ENCODE assay signal across 8 mouse cellular contexts in the genomic region with DNA sequence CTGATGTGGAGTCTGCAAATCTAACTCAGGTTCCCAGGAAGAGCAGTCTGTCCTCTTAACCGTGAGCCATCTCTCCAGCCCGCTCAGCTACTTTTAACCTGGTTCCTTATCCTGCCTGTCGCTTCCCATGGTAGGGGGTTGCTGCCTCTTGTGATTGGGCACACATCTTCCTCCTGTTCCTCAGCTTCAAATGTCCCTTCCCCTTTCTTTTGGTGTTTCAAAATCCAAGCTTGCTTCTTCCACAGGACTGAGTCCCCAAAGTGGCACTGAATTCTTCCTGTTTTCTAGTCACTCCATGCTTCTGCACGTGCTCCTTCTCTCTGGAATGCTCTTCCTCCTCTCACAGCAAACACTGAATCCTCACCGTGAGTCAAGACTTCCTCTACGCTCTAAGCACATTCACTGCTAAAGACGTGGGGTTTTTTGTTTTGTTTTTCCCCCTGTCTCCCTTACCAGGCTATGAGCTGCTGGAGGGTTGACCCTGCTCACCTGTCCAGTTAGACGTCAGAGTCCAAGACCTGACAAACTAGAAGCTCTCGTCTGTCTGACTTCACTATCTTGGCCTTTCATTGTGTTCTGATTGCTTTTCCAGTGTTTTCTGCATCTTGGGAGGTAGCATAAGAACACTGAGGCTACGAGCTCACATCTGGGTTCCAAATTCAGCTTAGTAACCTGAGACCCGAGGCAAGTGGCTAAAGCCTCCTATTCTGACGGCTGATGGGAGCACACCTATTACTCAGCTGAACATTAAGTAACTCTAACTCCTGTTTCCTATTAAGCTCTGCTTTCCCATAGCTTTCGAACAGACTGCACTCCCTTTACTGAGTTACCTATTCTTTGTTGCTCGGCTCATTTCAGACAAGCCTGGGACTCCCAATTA. TPM values are rescaled to one million over a fixed set of nuclear protein-coding genes. Genes with fewer than 3 reads are reported as not detected.
DNase-seq lines count a peak whose midpoint lies in the region; ATAC-seq and TF ChIP-seq lines count a peak whose summit lies in the region.

No protein-coding gene starts in this region.

- H3K36me3 ChIP-seq in kidney, embryonic 15.5 days = peaks cover 59% of the 10 kb centered on the region
- H3K36me3 ChIP-seq in embryonic facial prominence, embryonic 11.5 days (replicated peaks; ENCODE audit: control insufficient read depth, insufficient read depth, low read depth, low read length) = peaks cover 4% of the 10 kb centered on the region
- peaks cover 26% of the 10 kb centered on the region for H3K36me3 ChIP-seq in hindbrain, postnatal 0 days (ENCODE audit: insufficient read depth, low read length)
- peaks cover 26% of the 10 kb centered on the region for H3K36me3 ChIP-seq in midbrain, postnatal 0 days (ENCODE audit: insufficient read depth, low read length)

- H3K9ac ChIP-seq in kidney, embryonic 15.5 days = peak overlapping the region; percentile 60
- peak overlapping the region; percentile 59 for H3K9ac ChIP-seq in embryonic facial prominence, embryonic 11.5 days (replicated peaks; ENCODE audit: low read length)
- H3K9ac ChIP-seq in hindbrain, postnatal 0 days (replicated peaks; ENCODE audit: low read length) = peak overlapping the region; percentile 56
- peak overlapping the region; percentile 2; the same call in 1 of the 2 replicates for H3K9ac ChIP-seq in midbrain, postnatal 0 days (replicated peaks; ENCODE audit: low read length, poor library complexity, severe bottlenecking)

- H3K9me3 ChIP-seq in kidney, embryonic 15.5 days (replicated peaks) = no peaks in the 10 kb centered on the region
- no peaks in the 10 kb centered on the region for H3K9me3 ChIP-seq in embryonic facial prominence, embryonic 11.5 days (replicated peaks; ENCODE audit: control insufficient read depth, low read length)
- no peaks in the 10 kb centered on the region for H3K9me3 ChIP-seq in hindbrain, postnatal 0 days (ENCODE audit: low read length)
- H3K9me3 ChIP-seq in midbrain, postnatal 0 days (ENCODE audit: low read length) = no peaks in the 10 kb centered on the region

- no peaks in the 10 kb centered on the region for H3K27me3 ChIP-seq in kidney, embryonic 15.5 days
- no peaks in the 10 kb centered on the region for H3K27me3 ChIP-seq in embryonic facial prominence, embryonic 11.5 days (ENCODE audit: control insufficient read depth, insufficient read depth, low read length)
- H3K27me3 ChIP-seq in hindbrain, postnatal 0 days (ENCODE audit: insufficient read depth, low read length) = no peaks in the 10 kb centered on the region
- H3K27me3 ChIP-seq in midbrain, postnatal 0 days (ENCODE audit: insufficient read depth, low read length) = no peaks in the 10 kb centered on the region

- peak overlapping the region; percentile 100 for H3K27ac ChIP-seq in kidney, embryonic 15.5 days
- peak overlapping the region; percentile 77 for H3K27ac ChIP-seq in embryonic facial prominence, embryonic 11.5 days (replicated peaks; ENCODE audit: low read depth, low read length)
- H3K27ac ChIP-seq in hindbrain, postnatal 0 days = peak overlapping the region; percentile 98
- peak overlapping the region; percentile 60; the same call in 1 of the 2 replicates for H3K27ac ChIP-seq in midbrain, postnatal 0 days (ENCODE audit: low read depth, low read length)

- ATAC-seq in kidney, embryonic 15.5 days (replicated peaks; ENCODE audit: low FRiP score) = no peak
- no peak for ATAC-seq in embryonic facial prominence, embryonic 11.5 days (replicated peaks; ENCODE audit: insufficient number of reproducible peaks, low FRiP score, low TSS enrichment, low read depth)
- no peak for ATAC-seq in hindbrain, postnatal 0 days
- ATAC-seq in midbrain, postnatal 0 days (ENCODE audit: low FRiP score) = no peak

- no peak for TF ChIP-seq CTCF in hindbrain, postnatal 0 days (IDR thresholded peaks at IDR 0.05; ENCODE audit: low read depth)
- TF ChIP-seq CTCF in midbrain, postnatal 0 days (IDR thresholded peaks at IDR 0.05) = no peak

- no peak for DNase-seq in kidney, postnatal 14 days
- DNase-seq in embryonic facial prominence, embryonic 11.5 days (ENCODE audit: low spot score) = peak; percentile 62
- no peak for DNase-seq in hindbrain, postnatal 0 days (ENCODE audit: low spot score)
- no peak for DNase-seq in midbrain, postnatal 0 days (ENCODE audit: low spot score)
- DNase-seq in left cerebral cortex, adult 18-20 months (ENCODE audit: low spot score in 2 of 2) = no peak
- DNase-seq in cerebellum, adult 8-10 months = no peak
- no peak for DNase-seq in gastrocnemius, adult 18-20 months (ENCODE audit: low spot score)

- H3K4me2 ChIP-seq in kidney, embryonic 15.5 days = peak overlapping the region; percentile 91
- H3K4me2 ChIP-seq in embryonic facial prominence, embryonic 11.5 days (ENCODE audit: low read depth, low read length) = peak overlapping the region; percentile 71
- peak overlapping the region; percentile 88 for H3K4me2 ChIP-seq in hindbrain, postnatal 0 days (ENCODE audit: low read depth, low read length)
- peak overlapping the region; percentile 58 for H3K4me2 ChIP-seq in midbrain, postnatal 0 days (ENCODE audit: low read depth, low read length, poor library complexity, severe bottlenecking)

- peak overlapping the region; percentile 82 for H3K4me3 ChIP-seq in kidney, embryonic 15.5 days (replicated peaks)
- H3K4me3 ChIP-seq in embryonic facial prominence, embryonic 11.5 days (ENCODE audit: low read depth, low read length) = peak overlapping the region; percentile 51
- peak overlapping the region; percentile 58 for H3K4me3 ChIP-seq in hindbrain, postnatal 0 days (ENCODE audit: low read length)
- peak overlapping the region; percentile 57; the same call in 1 of the 2 replicates for H3K4me3 ChIP-seq in midbrain, postnatal 0 days (ENCODE audit: low read depth, low read length)

- H3K4me1 ChIP-seq in kidney, embryonic 15.5 days = peaks cover 35% of the 10 kb centered on the region
- H3K4me1 ChIP-seq in embryonic facial prominence, embryonic 11.5 days (ENCODE audit: control insufficient read depth, insufficient read depth, low read length) = no peaks in the 10 kb centered on the region
- peaks cover 4% of the 10 kb centered on the region; the same call in 1 of the 2 replicates for H3K4me1 ChIP-seq in hindbrain, postnatal 0 days (ENCODE audit: insufficient read depth, low read length)
- H3K4me1 ChIP-seq in midbrain, postnatal 0 days (ENCODE audit: insufficient read depth, low read length) = 0 out of 2 replicates have a peak, but pooled peaks cover 6% of the 10 kb centered on the region

- WGBS in kidney, embryonic 15.5 days = 60% methylated on average over 14 of the region's 14 CpGs
- 56% methylated on average over 14 of the region's 14 CpGs for WGBS in embryonic facial prominence, embryonic 11.5 days
- WGBS in hindbrain, postnatal 0 days = 79% methylated on average over 14 of the region's 14 CpGs
- WGBS in midbrain, postnatal 0 days = 76% methylated on average over 14 of the region's 14 CpGs

RNA-seq across cellular contexts. Expression of a gene that starts 1.7 kb away (rescaled TPM):
- polyA plus RNA-seq in kidney, embryonic 15.5 days (2015; fragmentation: Nextera tagmentation; extraction: Ambion mirVana) = 181 and 202 TPM in 2 replicates
- polyA plus RNA-seq in embryonic facial prominence, embryonic 11.5 days (2014; fragmentation: Nextera tagmentation; extraction: Ambion mirVana) = 107 and 118 TPM in 2 replicates
- 31.9 and 43.1 TPM in 2 replicates for total RNA-seq in hindbrain, postnatal 0 days (2014; rRNA removed)
- polyA plus RNA-seq in hindbrain, postnatal 0 days (2015; fragmentation: Nextera tagmentation; extraction: Ambion mirVana) = 138 and 142 TPM in 2 replicates
- 41.9 and 45.3 TPM in 2 replicates for total RNA-seq in midbrain, postnatal 0 days (2014; rRNA removed)
- 125 and 131 TPM in 2 replicates for polyA plus RNA-seq in midbrain, postnatal 0 days (2015; fragmentation: Nextera tagmentation; extraction: Ambion mirVana)
- 10 to 100 TPM; 47.5 to 52.8 TPM for total RNA-seq in left cerebral cortex, adult 18-20 months (2021)
- 100 to 1,000 TPM in 1 of 2 experiments, 10 to 100 TPM in 1; 83.4 to 103 TPM for total RNA-seq in gastrocnemius, adult 18-20 months (2021)

RNA-seq across cellular contexts. Expression of a gene that starts 10.5 kb away (rescaled TPM):
- 30.3 and 38.5 TPM in 2 replicates for polyA plus RNA-seq in kidney, embryonic 15.5 days (2015; fragmentation: Nextera tagmentation; extraction: Ambion mirVana)
- 30.7 and 40.4 TPM in 2 replicates for polyA plus RNA-seq in embryonic facial prominence, embryonic 11.5 days (2014; fragmentation: Nextera tagmentation; extraction: Ambion mirVana)
- 12.4 and 17.7 TPM in 2 replicates for total RNA-seq in hindbrain, postnatal 0 days (2014; rRNA removed)
- polyA plus RNA-seq in hindbrain, postnatal 0 days (2015; fragmentation: Nextera tagmentation; extraction: Ambion mirVana) = 5.9 and 8.3 TPM in 2 replicates
- 7.2 and 9.9 TPM in 2 replicates for total RNA-seq in midbrain, postnatal 0 days (2014; rRNA removed)
- polyA plus RNA-seq in midbrain, postnatal 0 days (2015; fragmentation: Nextera tagmentation; extraction: Ambion mirVana) = 5.8 and 7.6 TPM in 2 replicates
- 1 to 10 TPM; 7.3 to 8.8 TPM for total RNA-seq in left cerebral cortex, adult 18-20 months (2021)
- 1,000 to 10,000 TPM; 5,616 to 7,081 TPM for total RNA-seq in gastrocnemius, adult 18-20 months (2021)

RNA-seq across cellular contexts. Expression of a gene that starts 13.1 kb away (rescaled TPM):
- polyA plus RNA-seq in kidney, embryonic 15.5 days (2015; fragmentation: Nextera tagmentation; extraction: Ambion mirVana) = 1,914 and 2,031 TPM in 2 replicates
- polyA plus RNA-seq in embryonic facial prominence, embryonic 11.5 days (2014; fragmentation: Nextera tagmentation; extraction: Ambion mirVana) = 1,669 and 1,679 TPM in 2 replicates
- 460 and 560 TPM in 2 replicates for total RNA-seq in hindbrain, postnatal 0 days (2014; rRNA removed)
- polyA plus RNA-seq in hindbrain, postnatal 0 days (2015; fragmentation: Nextera tagmentation; extraction: Ambion mirVana) = 606 and 634 TPM in 2 replicates
- total RNA-seq in midbrain, postnatal 0 days (2014; rRNA removed) = 438 and 486 TPM in 2 replicates
- polyA plus RNA-seq in midbrain, postnatal 0 days (2015; fragmentation: Nextera tagmentation; extraction: Ambion mirVana) = 600 and 608 TPM in 2 replicates
- 100 to 1,000 TPM; 224 to 231 TPM for total RNA-seq in left cerebral cortex, adult 18-20 months (2021)
- 100 to 1,000 TPM; 217 to 233 TPM for total RNA-seq in gastrocnemius, adult 18-20 months (2021)

RNA-seq across cellular contexts. Expression of a gene that starts 20.2 kb away (rescaled TPM):
- 178 and 186 TPM in 2 replicates for polyA plus RNA-seq in kidney, embryonic 15.5 days (2015; fragmentation: Nextera tagmentation; extraction: Ambion mirVana)
- polyA plus RNA-seq in embryonic facial prominence, embryonic 11.5 days (2014; fragmentation: Nextera tagmentation; extraction: Ambion mirVana) = 144 and 150 TPM in 2 replicates
- 154 and 160 TPM in 2 replicates for total RNA-seq in hindbrain, postnatal 0 days (2014; rRNA removed)
- polyA plus RNA-seq in hindbrain, postnatal 0 days (2015; fragmentation: Nextera tagmentation; extraction: Ambion mirVana) = 168 and 171 TPM in 2 replicates
- total RNA-seq in midbrain, postnatal 0 days (2014; rRNA removed) = 140 and 159 TPM in 2 replicates
- 160 and 176 TPM in 2 replicates for polyA plus RNA-seq in midbrain, postnatal 0 days (2015; fragmentation: Nextera tagmentation; extraction: Ambion mirVana)
- 100 to 1,000 TPM; 120 to 124 TPM for total RNA-seq in left cerebral cortex, adult 18-20 months (2021)
- 100 to 1,000 TPM; 292 to 304 TPM for total RNA-seq in gastrocnemius, adult 18-20 months (2021)

RNA-seq across cellular contexts. Expression of a gene that starts 20.4 kb away (rescaled TPM):
- polyA plus RNA-seq in kidney, embryonic 15.5 days (2015; fragmentation: Nextera tagmentation; extraction: Ambion mirVana) = 12.8 and 14.1 TPM in 2 replicates
- 4.4 and 7.3 TPM in 2 replicates for polyA plus RNA-seq in embryonic facial prominence, embryonic 11.5 days (2014; fragmentation: Nextera tagmentation; extraction: Ambion mirVana)
- 23.2 and 26.7 TPM in 2 replicates for total RNA-seq in hindbrain, postnatal 0 days (2014; rRNA removed)
- 24.5 and 24.6 TPM in 2 replicates for polyA plus RNA-seq in hindbrain, postnatal 0 days (2015; fragmentation: Nextera tagmentation; extraction: Ambion mirVana)
- total RNA-seq in midbrain, postnatal 0 days (2014; rRNA removed) = 20.3 and 24.0 TPM in 2 replicates
- polyA plus RNA-seq in midbrain, postnatal 0 days (2015; fragmentation: Nextera tagmentation; extraction: Ambion mirVana) = 23.6 and 24.5 TPM in 2 replicates
- total RNA-seq in left cerebral cortex, adult 18-20 months (2021) = 100 to 1,000 TPM; 217 to 224 TPM
- total RNA-seq in gastrocnemius, adult 18-20 months (2021) = 10 to 100 TPM; 40.6 TPM

Comparison
In these comparisons a context has a peak if more than half of its experiments do, and no peak if none do; other contexts are left out.
1. H3K9ac ChIP-seq: peak in every context shown above with its lines; median percentile 60 in kidney, embryonic 15.5 days; 59 in embryonic facial prominence, embryonic 11.5 days; 56 in hindbrain, postnatal 0 days; 2 in midbrain, postnatal 0 days.
2. RNA of a gene that starts 10.5 kb away (total RNA-seq): 5,616 to 7,081 TPM in gastrocnemius, adult 18-20 months; 12.4 to 17.7 TPM in hindbrain, postnatal 0 days, 7.2 to 9.9 TPM in midbrain, postnatal 0 days and 7.3 to 8.8 TPM in left cerebral cortex, adult 18-20 months; every median in the first group is over 100 times any median in the second.
3. Peak in every context shown above with its lines, with median percentiles within 50 percentile points of each other: H3K27ac ChIP-seq, H3K4me2 ChIP-seq and H3K4me3 ChIP-seq.